In the genomic region with DNA sequence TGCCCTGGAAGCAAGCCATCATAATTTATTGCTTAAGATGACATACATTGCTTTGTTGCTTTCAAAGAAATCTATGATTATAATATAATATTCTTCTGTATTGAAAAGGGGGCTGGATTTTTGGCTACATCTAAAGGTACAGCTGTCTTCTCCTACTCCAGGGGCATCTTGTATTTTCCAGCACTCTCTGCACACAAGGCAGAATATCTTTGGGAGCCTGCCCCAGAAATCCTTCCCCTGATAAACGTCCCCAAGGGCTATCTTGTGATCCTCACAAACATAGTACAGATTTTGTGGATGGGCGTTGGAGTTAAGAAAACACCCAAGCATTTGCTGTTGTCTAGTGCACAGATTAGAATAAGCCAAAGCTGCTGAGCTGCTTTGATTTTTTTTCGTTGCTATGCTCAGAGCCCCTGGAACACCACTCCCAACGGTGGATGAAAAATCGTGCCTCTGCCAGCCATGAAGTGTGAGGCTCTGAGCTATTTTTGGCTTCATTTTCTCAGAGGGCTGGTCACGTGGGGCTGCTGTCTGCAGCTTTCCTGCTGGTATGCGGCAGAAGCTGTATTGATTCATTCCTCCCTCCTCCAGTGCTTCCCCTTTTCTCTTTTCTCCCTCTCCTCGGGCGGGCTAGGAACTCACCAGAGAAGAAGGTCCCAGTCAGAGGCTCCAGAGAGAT, we compare ENCODE assay signal across 8 mouse cellular contexts.
DNase-seq lines count a peak whose midpoint lies in the region; ATAC-seq and TF ChIP-seq lines count a peak whose summit lies in the region.

No protein-coding gene starts in this region.

- WGBS in liver, embryonic 15.5 days (ENCODE audit: insufficient replicate concordance), result 2% methylated on average over 9 of the region's 9 CpGs

- no peak overlapping the region for H3K9ac ChIP-seq in liver, embryonic 15.5 days

- peak; percentile 53 for DNase-seq in R1 (ENCODE audit: low read depth, low spot score)
- peak; percentile 90 to 93 for DNase-seq in cerebellum, postnatal 25 days
- DNase-seq in frontal cortex, postnatal 14 days (ENCODE audit: low spot score in 2 of 2), result peak; percentile 86 to 89
- peak; percentile 87 to 93 for DNase-seq in layer of hippocampus, adult 2 months (ENCODE audit: low spot score in 2 of 2)
- DNase-seq in neural tube, embryonic 10.5 days (ENCODE audit: extremely low spot score, low spot score), result peak; percentile 71
- peak; percentile 48 for DNase-seq in testis, postnatal 14 days (ENCODE audit: low spot score)

- no peak for TF ChIP-seq CTCF in layer of hippocampus, adult 2 months (conservative IDR thresholded peaks at IDR 0.05)

- peak; percentile 96 to 99 for ATAC-seq in hematopoietic stem cell, adult 5-6 weeks (replicated peaks in 1 of 2; ENCODE audit: insufficient read depth in 1 of 2, low FRiP score in 2 of 2, low TSS enrichment in 1 of 2, low read depth in 1 of 2, poor library complexity in 2 of 2, severe bottlenecking in 2 of 2)
- ATAC-seq in liver, embryonic 15.5 days (ENCODE audit: insufficient read depth), result peak; percentile 31; the same call in 1 of the 2 replicates

- H3K4me1 ChIP-seq in liver, embryonic 15.5 days (replicated peaks), result peaks cover 5% of the 10 kb centered on the region; the same call in 1 of the 2 replicates

- peak overlapping the region; percentile 91 for H3K27ac ChIP-seq in layer of hippocampus, adult 2 months
- H3K27ac ChIP-seq in liver, embryonic 15.5 days (replicated peaks), result no peak overlapping the region

- H3K4me2 ChIP-seq in liver, embryonic 15.5 days, result 0 out of 2 replicates have a peak overlapping the region, but pooled peaks have one; percentile 20

- H3K4me3 ChIP-seq in layer of hippocampus, adult 2 months, result peak overlapping the region; percentile 20; the same call in 1 of the 2 replicates
- no peak overlapping the region for H3K4me3 ChIP-seq in liver, embryonic 15.5 days (replicated peaks)

- H3K9me3 ChIP-seq in liver, embryonic 15.5 days (replicated peaks), result no peaks in the 10 kb centered on the region

- H3K36me3 ChIP-seq in liver, embryonic 15.5 days (replicated peaks), result no peaks in the 10 kb centered on the region

- no peaks in the 10 kb centered on the region for H3K27me3 ChIP-seq in liver, embryonic 15.5 days
